Mouse (Mus musculus) bone marrow macrophage, adult 2 months (primary cell): ENCODE data around the gene Nars2. TPM values are rescaled to one million over a fixed set of nuclear protein-coding genes. Genes with fewer than 3 reads are reported as not detected.

Experiments used
- H3K27ac ChIP-seq: 2 replicates; pipeline ENCODE4 v1.5.1; 2012; ENCODE audit warnings: low read depth, low read length; ENCODE audit not compliant: insufficient read depth
- H3K4me1 ChIP-seq: 2 replicates; pipeline ENCODE4 v1.6.1; 2012; ENCODE audit warnings: low read length; ENCODE audit not compliant: control insufficient read depth, insufficient read depth
- H3K4me3 ChIP-seq: 2 replicates; pipeline ENCODE4 v1.5.1; 2012; ENCODE audit warnings: mild to moderate bottlenecking, low read length, moderate library complexity; ENCODE audit not compliant: insufficient read depth
- CTCF ChIP-seq: IDR thresholded peaks from 2 replicates; pipeline ENCODE4 v1.5.1; 2012; ENCODE audit warnings: low read depth, mild to moderate bottlenecking, low read length, moderate library complexity
- POLR2A ChIP-seq: IDR thresholded peaks from 2 replicates; pipeline ENCODE4 v1.6.1; 2012; ENCODE audit warnings: mild to moderate bottlenecking, low read depth, low read length, borderline replicate concordance
- polyA plus RNA-seq: library from polyadenylated mRNA; stranded (reverse); fragments of >200 nt; gene quantifications from 2 replicates; pipeline ENCODE4 v1.2.4, GENCODE M21; 2012; ENCODE audit not compliant: missing spikeins, insufficient read depth, insufficient read length

Nars2 gene
- polyA plus RNA-seq, 1 experiment, result 2.8 TPM

DNA sequence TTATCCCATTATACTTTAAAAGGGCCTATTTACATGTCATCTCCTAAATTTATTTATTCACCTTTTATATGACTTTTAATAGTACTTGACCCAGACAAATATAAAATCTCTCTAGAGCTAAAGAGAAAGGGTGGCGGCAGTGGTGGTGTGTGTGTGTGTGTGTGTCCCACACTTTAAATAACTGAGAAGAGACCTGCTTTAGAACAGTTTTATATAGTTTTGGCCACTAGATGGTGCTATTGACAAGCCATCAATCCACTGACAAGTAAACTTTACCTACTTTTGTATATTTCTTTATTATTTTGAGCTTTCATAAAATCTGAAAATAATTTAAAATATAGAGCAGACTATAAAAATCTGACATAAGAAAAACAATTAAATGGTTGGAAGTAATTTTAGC is 19.1 kb downstream of the Nars2 start:
- Histone ChIP-seq H3K4me3 (no peak overlapping the region), H3K27ac (no peak overlapping the region), H3K4me1 (peaks cover 2% of the 10 kb centered on the region; the same call in 1 of the 2 replicates)
- no peak for TF ChIP-seq POLR2A
- no peak for TF ChIP-seq CTCF

- Histone ChIP-seq H3K4me1 (peaks cover 2% of the 10 kb centered on the region), H3K4me3 (no peak overlapping the region), H3K27ac (no peak overlapping the region)
- TF ChIP-seq CTCF (no peak), POLR2A (no peak)
These were observed 20.0 kb downstream of the Nars2 start for GRCm38 (mm10) chr7:96971027-96971996.

- Histone ChIP-seq H3K27ac (no peak overlapping the region), H3K4me1 (peaks cover 7% of the 10 kb centered on the region), H3K4me3 (no peak overlapping the region)
- TF ChIP-seq CTCF, result no peak
- TF ChIP-seq POLR2A, result no peak
These were observed 21.0 kb downstream of the Nars2 start for GRCm38 (mm10) chr7:96972138-96972904.

- H3K27ac ChIP-seq, result peak overlapping the region; percentile 82
- TF ChIP-seq CTCF (no peak), POLR2A (no peak)
- peaks cover 19% of the 10 kb centered on the region for H3K4me1 ChIP-seq
These were observed 24.6 kb downstream of the Nars2 start for GRCm38 (mm10) chr7:96975914-96976313.

DNA sequence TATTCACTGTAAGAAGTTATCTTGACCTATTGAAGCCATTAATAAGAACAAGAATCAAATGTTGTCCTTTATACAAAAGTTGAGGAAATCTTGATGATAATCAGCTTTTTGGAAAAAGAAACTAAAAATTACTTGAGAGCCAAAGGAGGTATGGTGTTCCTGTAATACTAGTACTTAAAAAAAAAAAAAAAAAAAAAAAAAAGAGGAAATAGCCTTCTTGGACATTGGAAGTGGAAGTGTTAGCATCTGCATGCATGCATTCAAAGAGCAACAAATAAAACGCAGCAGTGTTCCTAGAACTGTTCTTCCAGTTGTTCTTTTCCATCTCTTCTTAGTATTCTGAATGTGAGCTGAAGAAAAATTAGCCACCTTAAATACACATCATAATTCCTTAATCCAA is 25.9 kb downstream of the Nars2 start:
- H3K4me1 ChIP-seq, result peaks cover 28% of the 10 kb centered on the region
- H3K4me3 ChIP-seq, result no peak overlapping the region
- peak overlapping the region; percentile 82; the same call in 1 of the 2 replicates for H3K27ac ChIP-seq
- TF ChIP-seq CTCF (no peak), POLR2A (no peak)

More at GRCm38 (mm10) chr7:96975914-96976313, 24.6 kb downstream of the Nars2 start:
- no peak overlapping the region for H3K4me3 ChIP-seq

DNA sequence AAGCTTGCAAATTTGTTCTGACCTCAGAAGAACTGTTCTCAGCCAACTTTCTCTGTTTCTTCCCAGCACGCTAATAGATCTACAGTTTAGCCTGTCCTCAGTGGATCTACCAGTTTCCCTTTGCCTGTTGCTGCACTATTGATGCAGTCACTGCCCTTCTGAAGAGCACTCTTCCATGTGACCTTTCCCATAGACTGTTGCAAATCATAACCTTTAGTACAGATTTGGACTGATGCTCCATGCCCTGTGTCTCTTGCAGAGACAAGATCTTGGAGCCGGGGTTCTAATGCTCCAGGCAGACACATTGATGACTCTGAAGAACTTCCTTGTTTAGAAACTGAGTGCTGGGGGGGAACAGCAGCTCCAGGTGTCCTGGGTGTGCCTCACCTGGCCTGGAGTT is 30.1 kb downstream of the Nars2 start:
- no peak overlapping the region for H3K4me3 ChIP-seq
- no peak for TF ChIP-seq POLR2A
- TF ChIP-seq CTCF, result no peak
- H3K27ac ChIP-seq, result no peak overlapping the region
- H3K4me1 ChIP-seq, result peaks cover 46% of the 10 kb centered on the region

DNA sequence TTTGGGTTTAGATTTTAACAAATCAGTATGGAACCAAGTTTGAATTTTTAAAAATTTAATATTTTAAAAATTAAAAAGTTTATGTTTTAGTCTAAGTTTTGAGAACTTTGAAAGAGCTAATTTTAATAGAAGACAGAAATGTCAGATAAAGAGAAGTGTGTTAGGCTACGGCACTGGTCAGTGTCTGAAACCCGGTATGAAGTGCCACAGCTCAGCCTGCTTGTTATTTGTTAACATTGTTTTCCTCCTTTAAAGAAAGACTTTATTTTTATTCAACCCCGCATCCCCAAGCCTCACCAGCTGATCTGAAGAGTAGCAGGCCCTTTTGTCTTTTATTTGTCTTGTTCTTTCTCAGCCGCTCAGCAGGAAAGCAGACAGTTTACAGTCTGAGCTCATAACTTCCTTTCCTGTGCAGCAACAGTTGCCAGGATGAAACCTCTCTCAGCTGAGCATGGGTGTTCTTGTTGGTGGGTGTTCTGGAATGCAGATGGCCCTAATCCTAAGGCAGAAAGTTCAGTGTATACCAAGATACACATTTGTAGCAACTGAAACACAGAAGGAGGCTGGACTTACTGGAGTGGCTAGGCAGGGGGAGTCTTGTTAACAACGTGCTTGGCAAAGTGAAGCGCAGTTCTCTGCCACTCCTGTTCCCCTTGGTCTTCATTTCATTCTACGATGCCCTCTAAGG is 32.5 kb downstream of the Nars2 start:
- Histone ChIP-seq H3K4me1 (peaks cover 46% of the 10 kb centered on the region), H3K27ac (peak overlapping the region; percentile 31), H3K4me3 (no peak overlapping the region)
- TF ChIP-seq POLR2A (no peak), CTCF (no peak)

- peak overlapping the region; percentile 6 for H3K27ac ChIP-seq
- no peak overlapping the region for H3K4me3 ChIP-seq
- TF ChIP-seq POLR2A (no peak), CTCF (no peak)
- peaks cover 45% of the 10 kb centered on the region for H3K4me1 ChIP-seq
These were observed 34.5 kb downstream of the Nars2 start for GRCm38 (mm10) chr7:96985798-96986197.

- TF ChIP-seq CTCF (no peak), POLR2A (no peak)
- Histone ChIP-seq H3K4me3 (no peak overlapping the region), H3K27ac (no peak overlapping the region), H3K4me1 (peaks cover 38% of the 10 kb centered on the region)
These were observed 35.6 kb downstream of the Nars2 start for GRCm38 (mm10) chr7:96986795-96987445.
